ENCODE assay signal across 22 mouse cellular contexts in genomic region chr7:130014609-130015008, GRCm38 (mm10).
DNase-seq lines count a peak whose midpoint lies in the region; ATAC-seq and TF ChIP-seq lines count a peak whose summit lies in the region.
"Had no signal": no experiment of that assay in that cellular context is flagged by ENCODE, and none has a peak within 500 bp of the region (broad histone marks: within the 10 kb centered on the region; RNA-seq: fewer than 3 reads in every experiment).

No protein-coding gene starts in this region.

- peaks cover 44% of the 10 kb centered on the region for H3K4me1 ChIP-seq in intestine, embryonic 14.5 days (replicated peaks; ENCODE audit: control insufficient read depth, insufficient read depth, low read length)
- peaks cover 4% of the 10 kb centered on the region; the same call in 1 of the 2 replicates for H3K4me1 ChIP-seq in intestine, postnatal 0 days (replicated peaks; ENCODE audit: control insufficient read depth, insufficient read depth, low read length)
- peaks cover 43% of the 10 kb centered on the region for H3K4me1 ChIP-seq in stomach, embryonic 14.5 days (ENCODE audit: control insufficient read depth, insufficient read depth, low read length)
- H3K4me1 ChIP-seq in stomach, postnatal 0 days (replicated peaks; ENCODE audit: control insufficient read depth, insufficient read depth) = peaks cover 6% of the 10 kb centered on the region; the same call in 1 of the 2 replicates
- H3K4me1 ChIP-seq in forebrain, embryonic 13.5 days = no peaks in the 10 kb centered on the region

- H3K9me3 ChIP-seq in intestine, embryonic 14.5 days (ENCODE audit: control insufficient read depth, low read length) = no peaks in the 10 kb centered on the region
- H3K9me3 ChIP-seq in intestine, postnatal 0 days (ENCODE audit: control insufficient read depth) = no peaks in the 10 kb centered on the region
- H3K9me3 ChIP-seq in stomach, embryonic 14.5 days (ENCODE audit: control insufficient read depth, low read depth, low read length) = no peaks in the 10 kb centered on the region
- H3K9me3 ChIP-seq in stomach, postnatal 0 days (ENCODE audit: control insufficient read depth, low read length) = no peaks in the 10 kb centered on the region
- no peaks in the 10 kb centered on the region for H3K9me3 ChIP-seq in forebrain, embryonic 13.5 days (replicated peaks)
- H3K9me3 ChIP-seq: hindbrain, embryonic 10.5 days; limb, embryonic 15.5 days had no signal

- no peak overlapping the region for H3K4me3 ChIP-seq in intestine, embryonic 14.5 days (ENCODE audit: low read depth, low read length)
- no peak overlapping the region for H3K4me3 ChIP-seq in intestine, postnatal 0 days (ENCODE audit: low read depth, low read length)
- no peak overlapping the region for H3K4me3 ChIP-seq in stomach, embryonic 14.5 days (ENCODE audit: low read depth, low read length)
- H3K4me3 ChIP-seq in stomach, postnatal 0 days (ENCODE audit: low read depth, low read length) = no peak overlapping the region
- H3K4me3 ChIP-seq in forebrain, embryonic 13.5 days = no peak overlapping the region
- H3K4me3 ChIP-seq: hindbrain, embryonic 10.5 days; limb, embryonic 15.5 days had no signal

- DNase-seq in heart, adult 11 months = peak; percentile 68
- DNase-seq in heart, adult 8-10 months (ENCODE audit: low spot score) = no peak
- DNase-seq in intestine, embryonic 14.5 days (ENCODE audit: low spot score) = peak; percentile 57
- DNase-seq in stomach, postnatal 0 days (ENCODE audit: low spot score) = no peak
- DNase-seq in layer of hippocampus, adult 11-12 months (ENCODE audit: low spot score) = no peak
- DNase-seq: adrenal gland, postnatal 14 days; cerebellum, adult 2 months; cerebellum, postnatal 25 days; gastrocnemius, postnatal 25 days; kidney, adult 18-20 months; kidney, postnatal 4 days; layer of hippocampus, adult 9-11 months; lung, postnatal 4 days; thymus, postnatal 14 days had no signal

- 0 out of 2 replicates have a peak, but pooled peaks have one; percentile 10 for ATAC-seq in intestine, embryonic 14.5 days (replicated peaks; ENCODE audit: low FRiP score, low TSS enrichment, low read depth)
- ATAC-seq in intestine, postnatal 0 days = no peak
- no peak for ATAC-seq in stomach, embryonic 14.5 days (ENCODE audit: insufficient number of reproducible peaks, insufficient read depth, low FRiP score, low read depth)
- ATAC-seq in stomach, postnatal 0 days (ENCODE audit: low FRiP score, low TSS enrichment) = no peak
- no peak for ATAC-seq in forebrain, embryonic 13.5 days
- ATAC-seq: CD4-positive, CD25-positive, alpha-beta regulatory T cell, adult 4 months; hindbrain, embryonic 16.5 days; midbrain, embryonic 16.5 days had no signal

- TF ChIP-seq EP300 in stomach, postnatal 0 days (optimal IDR thresholded peaks at IDR 0.05) = no peak

- TF ChIP-seq CTCF in intestine, postnatal 0 days (IDR thresholded peaks at IDR 0.05; ENCODE audit: low read depth) = no peak
- no peak for TF ChIP-seq CTCF in stomach, postnatal 0 days (IDR thresholded peaks at IDR 0.05; ENCODE audit: low read depth)

- no peak overlapping the region for H3K4me2 ChIP-seq in intestine, embryonic 14.5 days (ENCODE audit: low read length)
- no peak overlapping the region for H3K4me2 ChIP-seq in intestine, postnatal 0 days (replicated peaks; ENCODE audit: low read depth)
- no peak overlapping the region for H3K4me2 ChIP-seq in stomach, embryonic 14.5 days (replicated peaks; ENCODE audit: low read depth, low read length)
- H3K4me2 ChIP-seq in stomach, postnatal 0 days (replicated peaks; ENCODE audit: low read depth) = no peak overlapping the region
- H3K4me2 ChIP-seq in forebrain, embryonic 13.5 days = no peak overlapping the region
- H3K4me2 ChIP-seq: limb, embryonic 15.5 days had no signal

- no peak overlapping the region for H3K9ac ChIP-seq in intestine, embryonic 14.5 days (ENCODE audit: low read length)
- H3K9ac ChIP-seq in intestine, postnatal 0 days (ENCODE audit: low read depth, low read length) = no peak overlapping the region
- H3K9ac ChIP-seq in stomach, embryonic 14.5 days (replicated peaks; ENCODE audit: low read depth, low read length) = no peak overlapping the region
- no peak overlapping the region for H3K9ac ChIP-seq in stomach, postnatal 0 days (ENCODE audit: low read length)
- no peak overlapping the region for H3K9ac ChIP-seq in forebrain, embryonic 13.5 days
- H3K9ac ChIP-seq: limb, embryonic 15.5 days had no signal

- no peaks in the 10 kb centered on the region for H3K36me3 ChIP-seq in intestine, embryonic 14.5 days (ENCODE audit: control insufficient read depth, insufficient read depth, low read length)
- no peaks in the 10 kb centered on the region for H3K36me3 ChIP-seq in intestine, postnatal 0 days (ENCODE audit: control insufficient read depth, insufficient read depth)
- H3K36me3 ChIP-seq in stomach, embryonic 14.5 days (ENCODE audit: control insufficient read depth, insufficient read depth, low read length) = no peaks in the 10 kb centered on the region
- H3K36me3 ChIP-seq in stomach, postnatal 0 days (ENCODE audit: control insufficient read depth, insufficient read depth, low read length) = no peaks in the 10 kb centered on the region
- no peaks in the 10 kb centered on the region for H3K36me3 ChIP-seq in forebrain, embryonic 13.5 days (ENCODE audit: poor library complexity, severe bottlenecking)
- H3K36me3 ChIP-seq: hindbrain, embryonic 10.5 days; limb, embryonic 15.5 days had no signal

- WGBS in intestine, embryonic 14.5 days = 34% methylated on average over 10 of the region's 10 CpGs
- WGBS in intestine, postnatal 0 days = 54% methylated on average over 10 of the region's 10 CpGs
- WGBS in stomach, embryonic 14.5 days = 40% methylated on average over 10 of the region's 10 CpGs
- 54% methylated on average over 10 of the region's 10 CpGs for WGBS in stomach, postnatal 0 days
- WGBS in forebrain, embryonic 13.5 days = 79% methylated on average over 10 of the region's 10 CpGs

- H3K27me3 ChIP-seq in intestine, embryonic 14.5 days (replicated peaks; ENCODE audit: control insufficient read depth, insufficient read depth, low read length) = no peaks in the 10 kb centered on the region
- H3K27me3 ChIP-seq in intestine, postnatal 0 days (replicated peaks; ENCODE audit: control insufficient read depth, insufficient read depth, low read length) = no peaks in the 10 kb centered on the region
- no peaks in the 10 kb centered on the region for H3K27me3 ChIP-seq in stomach, embryonic 14.5 days (ENCODE audit: control insufficient read depth, insufficient read depth, low read length)
- no peaks in the 10 kb centered on the region for H3K27me3 ChIP-seq in stomach, postnatal 0 days (ENCODE audit: control insufficient read depth, insufficient read depth, low read length)
- 0 out of 2 replicates have a peak, but pooled peaks cover 8% of the 10 kb centered on the region for H3K27me3 ChIP-seq in forebrain, embryonic 13.5 days

- peak overlapping the region; percentile 83 for H3K27ac ChIP-seq in intestine, embryonic 14.5 days (ENCODE audit: low read depth)
- no peak overlapping the region for H3K27ac ChIP-seq in intestine, postnatal 0 days (ENCODE audit: low read depth, low read length)
- peak overlapping the region; percentile 92; the same call in 1 of the 2 replicates for H3K27ac ChIP-seq in stomach, embryonic 14.5 days (ENCODE audit: low read length)
- no peak overlapping the region; the same call in 1 of the 2 replicates for H3K27ac ChIP-seq in stomach, postnatal 0 days (replicated peaks)
- H3K27ac ChIP-seq in forebrain, embryonic 13.5 days = no peak overlapping the region
- H3K27ac ChIP-seq: hindbrain, embryonic 10.5 days had no signal

Comparison
In these comparisons a context has a peak if more than half of its experiments do, and no peak if none do; other contexts are left out.
1. DNase-seq: peak in heart, adult 11 months (single experiment) and intestine, embryonic 14.5 days (single experiment); none in heart, adult 8-10 months (single experiment), stomach, postnatal 0 days (single experiment) and layer of hippocampus, adult 11-12 months (single experiment).
2. H3K27ac ChIP-seq: peak in intestine, embryonic 14.5 days (single experiment) and stomach, embryonic 14.5 days (single experiment); none in intestine, postnatal 0 days (single experiment), stomach, postnatal 0 days (single experiment) and forebrain, embryonic 13.5 days (single experiment).